Mouse (Mus musculus) limb, embryonic 12.5 days (tissue): ENCODE data around the gene Pfn4. TPM values are rescaled to one million over a fixed set of nuclear protein-coding genes. Genes with fewer than 3 reads are reported as not detected.

Experiments used
- ATAC-seq: fragments of 200-750 bp; cut with Nextera tagmentation; 2 replicates; pipeline ENCODE4 v1.8.0; 2017; ENCODE audit warnings: low read depth, moderate TSS enrichment; ENCODE audit not compliant: insufficient number of reproducible peaks, insufficient read depth, low FRiP score, low TSS enrichment
- H3K27ac ChIP-seq: fragments of 300-500 bp; sonication (generic); 2 replicates; pipeline ENCODE4 v1.5.1; 2016; ENCODE audit warnings: mild to moderate bottlenecking, moderate library complexity
- H3K27me3 ChIP-seq: fragments of 300-500 bp; sonication (generic); 2 replicates; pipeline ENCODE4 v1.6.1; 2016; ENCODE audit warnings: mild to moderate bottlenecking, moderate library complexity
- H3K36me3 ChIP-seq: fragments of 300-500 bp; sonication (generic); 2 replicates; pipeline ENCODE4 v1.6.1; 2016; ENCODE audit warnings: mild to moderate bottlenecking, moderate library complexity
- H3K4me1 ChIP-seq: fragments of 300-500 bp; sonication (generic); replicated peaks from 2 replicates; pipeline ENCODE4 v1.6.1; 2016
- H3K4me2 ChIP-seq: fragments of 300-500 bp; sonication (generic); 2 replicates; pipeline ENCODE4 v1.6.1; 2016; ENCODE audit warnings: mild to moderate bottlenecking, moderate library complexity
- H3K4me3 ChIP-seq: fragments of 300-500 bp; sonication (generic); replicated peaks from 2 replicates; pipeline ENCODE4 v1.5.1; 2016; ENCODE audit warnings: mild to moderate bottlenecking
- H3K9ac ChIP-seq: fragments of 300-500 bp; sonication (generic); replicated peaks from 2 replicates; pipeline ENCODE4 v1.6.1; 2016; ENCODE audit warnings: mild to moderate bottlenecking, moderate library complexity
- H3K9me3 ChIP-seq: fragments of 300-500 bp; sonication (generic); 2 replicates; pipeline ENCODE4 v1.6.1; 2016; ENCODE audit warnings: mild to moderate bottlenecking, moderate library complexity
- WGBS: fragments of 180-500 bp; shearing (Covaris S2); methylation state at CpG from one replicate; pipeline ENCODE4 v1.1.7; 2016; 5-methylcytosine and 5-hydroxymethylcytosine counted together
- polyA plus RNA-seq: library from polyadenylated mRNA; unstranded; fragments of >200 nt; fragmentation: Nextera tagmentation; extraction: Ambion mirVana; gene quantifications from 2 replicates; pipeline ENCODE4 v1.2.1, GENCODE M21; 2016

The Pfn4 gene
- 3.6 and 3.8 TPM in 2 replicates for polyA plus RNA-seq

GRCm38 (mm10) chr12:4768492-4769332 is at the start of gene Pfn4, which contains the start of gene Fam228b:
Gene Pfn4 (plus strand): TSS chr12:4769022.
Gene Fam228b (minus strand): TSS chr12:4769267.
- WGBS, result 5% methylated on average over 61 of the region's 61 CpGs
- peak within 1 kb of the TSS; percentile 89 for H3K27ac ChIP-seq
- no peaks in the 10 kb centered on the region for H3K9me3 ChIP-seq
- ATAC-seq, result peak; percentile 98
- H3K27me3 ChIP-seq, result no peaks in the 10 kb centered on the region
- H3K4me3 ChIP-seq, result peak within 1 kb of the TSS; percentile 63
- no peaks in the 10 kb centered on the region for H3K4me1 ChIP-seq
- H3K4me2 ChIP-seq, result peak within 1 kb of the TSS; percentile 64
- peak within 1 kb of the TSS; percentile 77 for H3K9ac ChIP-seq
- no peaks in the 10 kb centered on the region for H3K36me3 ChIP-seq

GRCm38 (mm10) chr12:4719066-4719761 is 49.6 kb upstream of the Pfn4 start:
- no peak overlapping the region for H3K27ac ChIP-seq
- H3K9ac ChIP-seq, result no peak overlapping the region
- H3K27me3 ChIP-seq, result no peaks in the 10 kb centered on the region
- 0 out of 2 replicates have a peak, but pooled peaks cover 4% of the 10 kb centered on the region for H3K4me1 ChIP-seq
- no peak overlapping the region for H3K4me3 ChIP-seq
- H3K9me3 ChIP-seq, result no peaks in the 10 kb centered on the region
- ATAC-seq, result no peak
- H3K4me2 ChIP-seq, result no peak overlapping the region
- H3K36me3 ChIP-seq, result peaks cover 4% of the 10 kb centered on the region; the same call in 1 of the 2 replicates
- WGBS, result 85% methylated on average over 13 of the region's 13 CpGs

DNA sequence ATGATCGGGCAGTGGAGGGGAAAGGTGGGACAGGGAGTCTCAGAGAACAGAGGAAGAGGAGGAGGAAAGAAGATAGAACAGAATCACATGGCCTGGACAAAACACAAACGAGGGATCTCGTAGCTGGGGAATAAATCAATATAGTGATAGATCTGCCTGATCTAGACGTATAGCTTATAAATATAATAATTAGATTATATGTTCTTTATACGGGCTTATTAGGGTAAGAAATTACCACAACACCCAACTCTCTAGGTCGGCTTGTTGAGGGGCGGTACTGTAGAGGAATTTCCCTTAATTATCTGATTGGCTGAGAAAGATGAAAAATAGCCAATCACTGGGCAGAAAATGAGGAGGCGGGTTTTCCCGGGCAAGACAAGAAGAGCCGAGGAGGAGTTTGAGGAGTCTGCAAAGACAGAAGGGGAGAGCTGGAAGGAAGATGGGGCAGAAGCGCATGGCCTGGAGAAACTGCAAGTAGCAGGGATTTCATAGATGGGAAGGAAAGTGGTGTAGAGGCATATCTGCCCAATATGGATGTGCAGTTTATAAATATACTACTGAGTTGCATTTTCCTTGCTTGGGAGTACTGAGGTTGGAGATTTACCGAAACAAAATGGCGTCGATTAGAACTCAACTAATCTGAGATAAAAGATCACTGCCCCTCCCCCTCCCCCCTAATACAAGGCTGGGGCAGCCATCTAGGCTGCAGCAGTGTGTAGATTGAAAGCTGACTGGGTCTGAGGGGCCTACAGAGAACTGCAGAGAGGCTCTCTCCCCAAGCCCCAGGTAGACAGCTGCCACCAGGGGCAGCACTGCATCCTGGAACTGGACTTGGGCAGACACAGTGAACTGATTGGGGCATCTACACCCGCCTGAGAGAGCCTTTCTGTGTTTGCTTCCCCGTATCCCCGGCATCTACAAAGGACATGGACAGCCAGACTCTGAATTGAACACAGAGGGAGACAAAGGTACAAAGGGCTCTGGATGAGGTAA is 48.8 kb upstream of the Pfn4 start:
- no peak for ATAC-seq
- 76% methylated on average over 17 of the region's 17 CpGs for WGBS
- no peak overlapping the region for H3K9ac ChIP-seq
- H3K9me3 ChIP-seq, result no peaks in the 10 kb centered on the region
- H3K4me2 ChIP-seq, result no peak overlapping the region
- H3K36me3 ChIP-seq, result peaks cover 4% of the 10 kb centered on the region; the same call in 1 of the 2 replicates
- 0 out of 2 replicates have a peak, but pooled peaks cover 4% of the 10 kb centered on the region for H3K4me1 ChIP-seq
- no peaks in the 10 kb centered on the region for H3K27me3 ChIP-seq
- H3K4me3 ChIP-seq, result no peak overlapping the region
- no peak overlapping the region for H3K27ac ChIP-seq

DNA sequence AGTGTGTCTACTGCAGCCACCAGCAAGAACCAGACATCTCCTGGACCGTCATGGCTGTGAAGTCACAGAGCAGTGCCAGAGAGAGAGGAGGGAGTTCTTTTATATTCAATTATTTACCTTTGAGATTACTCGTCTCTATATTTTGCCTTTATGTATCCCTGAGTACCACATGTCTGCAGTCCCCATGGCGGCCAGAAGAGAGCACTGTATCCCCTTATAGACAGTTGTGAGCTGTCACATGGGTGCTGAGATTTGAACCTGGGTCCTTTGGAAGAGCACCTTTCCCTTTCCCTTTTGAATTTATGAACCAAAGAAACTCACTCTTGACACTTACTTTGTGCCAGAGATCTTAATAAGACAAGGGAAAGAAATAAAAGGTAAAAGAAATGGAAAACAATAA is 39.7 kb upstream of the Pfn4 start:
- no peak for ATAC-seq
- Histone ChIP-seq H3K9me3 (no peaks in the 10 kb centered on the region), H3K4me3 (no peak overlapping the region), H3K9ac (no peak overlapping the region), H3K27me3 (no peaks in the 10 kb centered on the region), H3K4me2 (no peak overlapping the region), H3K36me3 (no peaks in the 10 kb centered on the region), H3K27ac (no peak overlapping the region), H3K4me1 (no peaks in the 10 kb centered on the region)
- 90% methylated on average over 3 of the region's 3 CpGs for WGBS

DNA sequence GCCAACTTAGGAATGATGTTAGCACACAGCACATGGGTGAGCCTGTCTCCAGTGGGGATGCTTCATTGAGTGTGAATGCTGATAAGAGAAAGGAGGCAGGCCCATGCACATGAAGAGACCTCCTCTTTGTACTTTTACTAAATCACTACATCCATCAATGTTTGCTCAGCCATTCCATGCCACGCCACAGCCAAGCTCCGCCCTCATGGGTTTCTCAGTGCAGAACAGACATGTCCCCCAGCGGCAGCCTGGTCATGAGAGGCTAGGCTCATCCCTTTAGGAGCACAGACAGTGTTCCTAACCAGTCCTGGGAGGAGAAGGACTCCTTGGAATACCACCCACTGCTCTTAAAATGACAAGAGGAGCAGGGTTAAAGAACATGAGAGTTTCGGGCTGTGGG is 37.2 kb upstream of the Pfn4 start:
- H3K36me3 ChIP-seq, result no peaks in the 10 kb centered on the region
- no peak overlapping the region for H3K9ac ChIP-seq
- H3K27ac ChIP-seq, result no peak overlapping the region
- no peaks in the 10 kb centered on the region for H3K9me3 ChIP-seq
- no peaks in the 10 kb centered on the region for H3K27me3 ChIP-seq
- ATAC-seq, result no peak
- WGBS, result 71% methylated on average over 4 of the region's 4 CpGs
- H3K4me2 ChIP-seq, result no peak overlapping the region
- no peak overlapping the region for H3K4me3 ChIP-seq
- H3K4me1 ChIP-seq, result no peaks in the 10 kb centered on the region

DNA sequence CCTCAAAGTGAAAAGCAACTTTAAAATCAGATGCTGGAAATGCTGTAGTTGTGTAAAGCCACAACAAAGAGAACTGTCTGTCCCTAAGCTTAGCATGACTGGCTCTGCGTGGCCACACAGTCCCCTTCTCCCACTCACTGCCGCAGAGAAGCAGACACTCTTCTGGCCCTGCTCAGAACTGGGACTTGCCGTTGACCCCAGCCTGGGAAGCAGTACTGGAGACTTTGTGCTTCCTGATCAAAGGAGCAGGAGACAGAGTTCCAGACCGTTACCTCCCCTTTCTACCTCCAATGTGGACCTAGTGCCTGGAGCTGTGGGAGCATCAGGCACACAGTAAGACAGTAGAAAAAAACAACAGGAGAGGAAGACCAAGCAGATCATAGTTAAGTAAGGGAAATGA is 36.5 kb upstream of the Pfn4 start:
- WGBS, result 47% methylated on average over 4 of the region's 4 CpGs
- Histone ChIP-seq H3K4me1 (no peaks in the 10 kb centered on the region), H3K36me3 (no peaks in the 10 kb centered on the region), H3K27me3 (no peaks in the 10 kb centered on the region), H3K9me3 (no peaks in the 10 kb centered on the region), H3K27ac (no peak overlapping the region), H3K4me2 (no peak overlapping the region), H3K4me3 (no peak overlapping the region), H3K9ac (no peak overlapping the region)
- ATAC-seq, result no peak

GRCm38 (mm10) chr12:4738031-4738576 is 30.7 kb upstream of the Pfn4 start, which contains the start of gene Fam228a:
Gene Fam228a (minus strand): TSS chr12:4738430.
- no peak for ATAC-seq
- no peak within 1 kb of the TSS for H3K9ac ChIP-seq
- WGBS, result 89% methylated on average over 18 of the region's 18 CpGs
- H3K4me1 ChIP-seq, result no peaks in the 10 kb centered on the region
- no peaks in the 10 kb centered on the region for H3K27me3 ChIP-seq
- H3K4me2 ChIP-seq, result no peak within 1 kb of the TSS
- no peak within 1 kb of the TSS for H3K27ac ChIP-seq
- no peak within 1 kb of the TSS for H3K4me3 ChIP-seq
- no peaks in the 10 kb centered on the region for H3K36me3 ChIP-seq
- no peaks in the 10 kb centered on the region for H3K9me3 ChIP-seq

DNA sequence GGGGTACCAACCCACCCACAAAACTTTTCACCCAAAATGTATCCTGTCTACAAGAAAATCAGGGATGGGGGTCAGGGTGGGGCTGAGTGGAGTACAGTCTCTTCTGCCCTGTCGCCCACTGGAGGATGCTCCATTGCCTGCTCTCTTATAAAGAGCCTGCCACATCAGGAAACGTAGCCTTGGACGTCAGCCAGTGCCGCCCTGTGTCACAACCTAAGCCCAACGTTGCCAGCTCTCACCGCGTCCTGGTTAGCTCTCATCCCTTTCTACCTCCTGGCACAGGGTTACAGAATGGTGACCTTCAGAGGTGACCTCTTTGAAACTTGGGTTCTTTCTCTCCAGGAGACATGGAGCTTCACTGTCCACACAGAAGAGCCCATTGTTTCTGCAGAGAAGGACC is 28.0 kb upstream of the Pfn4 start:
- H3K27me3 ChIP-seq, result no peaks in the 10 kb centered on the region
- no peaks in the 10 kb centered on the region for H3K36me3 ChIP-seq
- ATAC-seq, result no peak
- H3K27ac ChIP-seq, result no peak overlapping the region
- no peak overlapping the region for H3K4me3 ChIP-seq
- no peaks in the 10 kb centered on the region for H3K9me3 ChIP-seq
- H3K4me1 ChIP-seq, result no peaks in the 10 kb centered on the region
- no peak overlapping the region for H3K9ac ChIP-seq
- no peak overlapping the region for H3K4me2 ChIP-seq
- WGBS, result 90% methylated on average over 7 of the region's 7 CpGs

- no peaks in the 10 kb centered on the region for H3K4me1 ChIP-seq
- no peak overlapping the region for H3K4me3 ChIP-seq
- H3K36me3 ChIP-seq, result no peaks in the 10 kb centered on the region
- H3K9ac ChIP-seq, result no peak overlapping the region
- no peak overlapping the region for H3K4me2 ChIP-seq
- ATAC-seq, result no peak
- H3K9me3 ChIP-seq, result no peaks in the 10 kb centered on the region
- no peaks in the 10 kb centered on the region for H3K27me3 ChIP-seq
- WGBS, result 85% methylated on average over 3 of the region's 3 CpGs
- no peak overlapping the region for H3K27ac ChIP-seq
Measured at GRCm38 (mm10) chr12:4742183-4742582, 26.6 kb upstream of the Pfn4 start.

DNA sequence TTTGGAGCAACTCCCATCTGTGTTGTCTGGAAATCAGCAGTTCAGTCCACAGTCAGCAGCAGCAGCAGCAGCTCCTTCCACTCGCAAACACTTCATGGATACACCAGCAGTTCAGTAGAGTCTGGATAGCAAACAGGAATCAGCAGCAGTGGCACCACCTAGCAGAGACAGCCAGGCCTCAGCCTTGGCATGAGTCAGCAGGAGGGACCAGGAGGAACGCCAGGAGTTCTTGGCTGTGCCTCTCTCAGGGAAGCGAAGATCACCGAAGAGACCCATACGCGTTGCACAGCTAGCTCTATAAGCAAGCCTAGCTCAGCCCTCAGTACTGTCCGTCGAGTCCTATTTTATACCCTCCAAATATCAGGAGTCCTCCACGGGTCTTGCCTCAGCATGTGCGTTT is 24.3 kb upstream of the Pfn4 start:
- no peaks in the 10 kb centered on the region for H3K27me3 ChIP-seq
- no peaks in the 10 kb centered on the region for H3K9me3 ChIP-seq
- ATAC-seq, result no peak
- no peak overlapping the region for H3K9ac ChIP-seq
- H3K4me1 ChIP-seq, result no peaks in the 10 kb centered on the region
- WGBS, result 92% methylated on average over 10 of the region's 10 CpGs
- no peak overlapping the region for H3K27ac ChIP-seq
- no peak overlapping the region for H3K4me2 ChIP-seq
- no peak overlapping the region for H3K4me3 ChIP-seq
- no peaks in the 10 kb centered on the region for H3K36me3 ChIP-seq
